8 mouse cellular contexts compared by ENCODE assay signal in the genomic region with DNA sequence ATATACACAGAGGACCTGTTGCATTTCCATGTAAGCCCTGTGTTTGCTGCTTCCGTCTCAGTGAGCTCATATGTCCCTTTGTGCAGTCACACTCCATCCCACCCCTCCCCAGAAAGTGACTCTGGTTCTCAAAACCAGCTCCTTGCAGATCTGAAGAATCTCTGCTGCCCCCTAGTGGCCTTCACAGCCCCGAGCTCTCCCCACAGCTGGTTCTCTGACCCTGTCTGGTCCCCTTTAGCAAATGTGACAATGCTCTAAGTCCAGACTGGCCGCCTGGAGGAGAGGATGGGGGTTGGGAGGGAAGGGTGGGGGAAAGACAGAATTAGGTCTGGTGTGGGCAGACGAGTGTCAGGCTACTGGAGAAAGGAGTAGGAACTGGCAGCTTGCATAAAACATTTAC. TPM values are rescaled to one million over a fixed set of nuclear protein-coding genes. Genes with fewer than 3 reads are reported as not detected.
A peak's percentile ranks its signal among the peaks of the same experiment; 100 is the strongest.
DNase-seq lines count a peak whose midpoint lies in the region; ATAC-seq and TF ChIP-seq lines count a peak whose summit lies in the region.

No protein-coding gene starts in this region.

- peak; percentile 72 for TF ChIP-seq CTCF in kidney, adult 2 months (conservative IDR thresholded peaks at IDR 0.05; ENCODE audit: insufficient read depth, insufficient read length, low read depth, low read length)
- peak; percentile 89 for TF ChIP-seq CTCF in stomach, postnatal 0 days (IDR thresholded peaks at IDR 0.05; ENCODE audit: low read depth)

- peak; percentile 72 for DNase-seq in CD4-positive helper T cell, adult 2 months (ENCODE audit: low read depth, low spot score)
- peak; percentile 37 for DNase-seq in adrenal gland, adult 8-10 months
- peak; percentile 87 for DNase-seq in embryo, embryonic 9.5 days (ENCODE audit: extremely low spot score)
- DNase-seq in heart, adult 8-10 months (ENCODE audit: low spot score): peak; percentile 50
- DNase-seq in kidney, adult 2 months: peak; percentile 63
- peak; percentile 73 for DNase-seq in stomach, postnatal 0 days (ENCODE audit: low spot score)

- H3K9me3 ChIP-seq in liver, embryonic 16.5 days (replicated peaks; ENCODE audit: control insufficient read depth, low read length): no peaks in the 10 kb centered on the region
- H3K9me3 ChIP-seq in neural tube, embryonic 13.5 days: no peaks in the 10 kb centered on the region
- no peaks in the 10 kb centered on the region for H3K9me3 ChIP-seq in stomach, postnatal 0 days (ENCODE audit: control insufficient read depth, low read length)

- 2% methylated on average over 4 of the region's 4 CpGs for whole genome bisulfite sequencing in kidney, adult 2 months
- 2% methylated on average over 4 of the region's 4 CpGs for WGBS in liver, embryonic 16.5 days (ENCODE audit: insufficient replicate concordance)
- 3% methylated on average over 4 of the region's 4 CpGs for WGBS in neural tube, embryonic 13.5 days
- 0% methylated on average over 4 of the region's 4 CpGs for WGBS in stomach, postnatal 0 days

- no peak overlapping the region for H3K27ac ChIP-seq in kidney, adult 2 months (ENCODE audit: insufficient read depth, low read depth, low read length)
- H3K27ac ChIP-seq in liver, embryonic 16.5 days (ENCODE audit: low read length): no peak overlapping the region
- H3K27ac ChIP-seq in neural tube, embryonic 13.5 days (replicated peaks): no peak overlapping the region
- H3K27ac ChIP-seq in stomach, postnatal 0 days (replicated peaks): no peak overlapping the region

- no peak overlapping the region for H3K4me3 ChIP-seq in kidney, adult 2 months (ENCODE audit: insufficient read depth, low read depth, low read length)
- no peak overlapping the region for H3K4me3 ChIP-seq in liver, embryonic 16.5 days (ENCODE audit: low read depth, low read length)
- H3K4me3 ChIP-seq in neural tube, embryonic 13.5 days: no peak overlapping the region
- H3K4me3 ChIP-seq in stomach, postnatal 0 days (ENCODE audit: low read depth, low read length): no peak overlapping the region

- no peak overlapping the region for H3K9ac ChIP-seq in liver, embryonic 16.5 days (ENCODE audit: low read depth, low read length)
- no peak overlapping the region for H3K9ac ChIP-seq in neural tube, embryonic 13.5 days
- H3K9ac ChIP-seq in stomach, postnatal 0 days (ENCODE audit: low read length): no peak overlapping the region

- H3K27me3 ChIP-seq in kidney, adult 2 months (replicated peaks; ENCODE audit: control insufficient read depth, insufficient read depth, low read length): no peaks in the 10 kb centered on the region
- no peaks in the 10 kb centered on the region for H3K27me3 ChIP-seq in liver, embryonic 16.5 days (ENCODE audit: control insufficient read depth, insufficient read depth, low read depth, low read length)
- no peaks in the 10 kb centered on the region for H3K27me3 ChIP-seq in neural tube, embryonic 13.5 days
- H3K27me3 ChIP-seq in stomach, postnatal 0 days (ENCODE audit: control insufficient read depth, insufficient read depth, low read length): no peaks in the 10 kb centered on the region

- peak; percentile 27 for ATAC-seq in liver, embryonic 16.5 days (ENCODE audit: low read depth)
- ATAC-seq in neural tube, embryonic 13.5 days (ENCODE audit: low read depth): peak; percentile 58; the same call in 1 of the 2 replicates
- ATAC-seq in stomach, postnatal 0 days (ENCODE audit: low FRiP score, low TSS enrichment): peak; percentile 44

- H3K36me3 ChIP-seq in kidney, adult 2 months (ENCODE audit: control insufficient read depth, insufficient read depth, low read length): no peaks in the 10 kb centered on the region
- peaks cover 2% of the 10 kb centered on the region; the same call in 1 of the 2 replicates for H3K36me3 ChIP-seq in liver, embryonic 16.5 days (ENCODE audit: control insufficient read depth, insufficient read depth)
- peaks cover 12% of the 10 kb centered on the region for H3K36me3 ChIP-seq in neural tube, embryonic 13.5 days
- no peaks in the 10 kb centered on the region for H3K36me3 ChIP-seq in stomach, postnatal 0 days (ENCODE audit: control insufficient read depth, insufficient read depth, low read length)

- TF ChIP-seq EP300 in stomach, postnatal 0 days (optimal IDR thresholded peaks at IDR 0.05): no peak

- H3K4me1 ChIP-seq in kidney, adult 2 months (ENCODE audit: control insufficient read depth, insufficient read depth, low read length): no peaks in the 10 kb centered on the region
- H3K4me1 ChIP-seq in liver, embryonic 16.5 days (ENCODE audit: control insufficient read depth, low read depth, low read length): no peaks in the 10 kb centered on the region; the same call in 1 of the 2 replicates
- no peaks in the 10 kb centered on the region for H3K4me1 ChIP-seq in neural tube, embryonic 13.5 days (replicated peaks)
- no peaks in the 10 kb centered on the region for H3K4me1 ChIP-seq in stomach, postnatal 0 days (replicated peaks; ENCODE audit: control insufficient read depth, insufficient read depth)

- TF ChIP-seq POLR2A in kidney, adult 2 months (IDR thresholded peaks at IDR 0.05; ENCODE audit: low read depth, low read length): no peak

- H3K4me2 ChIP-seq in liver, embryonic 16.5 days (ENCODE audit: low read depth, low read length): no peak overlapping the region
- H3K4me2 ChIP-seq in neural tube, embryonic 13.5 days: no peak overlapping the region
- no peak overlapping the region for H3K4me2 ChIP-seq in stomach, postnatal 0 days (replicated peaks; ENCODE audit: low read depth)

RNA-seq across cellular contexts. Expression of a gene that starts 10.0 kb away (rescaled TPM):
- total RNA-seq in adrenal gland, adult 8-10 months (2022): 100 to 1,000 TPM; 169 to 222 (median 210) TPM
- 100 to 1,000 TPM; 183 to 219 (median 204) TPM for total RNA-seq in heart, adult 8-10 months (2022)
- 236 and 288 TPM in 2 replicates for polyA plus RNA-seq in kidney, adult 2 months (2012; rRNA removed)
- polyA plus RNA-seq in liver, embryonic 16.5 days (2015; fragmentation: Nextera tagmentation; extraction: Ambion mirVana): 235 and 256 TPM in 2 replicates
- polyA plus RNA-seq in neural tube, embryonic 13.5 days (2015; fragmentation: Nextera tagmentation; extraction: Ambion mirVana): 1,338 and 1,452 TPM in 2 replicates
- 560 and 572 TPM in 2 replicates for polyA plus RNA-seq in stomach, postnatal 0 days (2015; fragmentation: Nextera tagmentation; extraction: Ambion mirVana)

RNA-seq across cellular contexts. Expression of a gene that starts 29.8 kb away (rescaled TPM):
- not detected for total RNA-seq in adrenal gland, adult 8-10 months (2022)
- not detected for total RNA-seq in heart, adult 8-10 months (2022)
- not detected in 2 replicates for polyA plus RNA-seq in kidney, adult 2 months (2012; rRNA removed)
- not detected in 2 replicates for polyA plus RNA-seq in liver, embryonic 16.5 days (2015; fragmentation: Nextera tagmentation; extraction: Ambion mirVana)
- polyA plus RNA-seq in neural tube, embryonic 13.5 days (2015; fragmentation: Nextera tagmentation; extraction: Ambion mirVana): not detected in 2 replicates
- polyA plus RNA-seq in stomach, postnatal 0 days (2015; fragmentation: Nextera tagmentation; extraction: Ambion mirVana): not detected in 2 replicates

RNA-seq across cellular contexts. Expression of a gene that starts 32.4 kb away (rescaled TPM):
- not detected for total RNA-seq in adrenal gland, adult 8-10 months (2022)
- not detected for total RNA-seq in heart, adult 8-10 months (2022)
- not detected in 2 replicates for polyA plus RNA-seq in kidney, adult 2 months (2012; rRNA removed)
- not detected in 2 replicates for polyA plus RNA-seq in liver, embryonic 16.5 days (2015; fragmentation: Nextera tagmentation; extraction: Ambion mirVana)
- not detected in 2 replicates for polyA plus RNA-seq in neural tube, embryonic 13.5 days (2015; fragmentation: Nextera tagmentation; extraction: Ambion mirVana)
- 0.10 TPM in 1 of 2 replicates, not detected in the other for polyA plus RNA-seq in stomach, postnatal 0 days (2015; fragmentation: Nextera tagmentation; extraction: Ambion mirVana)

RNA-seq across cellular contexts. Expression of a gene that starts 33.7 kb away (rescaled TPM):
- total RNA-seq in adrenal gland, adult 8-10 months (2022): 100 to 1,000 TPM; 175 to 199 (median 191) TPM
- 100 to 1,000 TPM; 121 to 147 (median 136) TPM for total RNA-seq in heart, adult 8-10 months (2022)
- 87.9 and 88.9 TPM in 2 replicates for polyA plus RNA-seq in kidney, adult 2 months (2012; rRNA removed)
- 71.8 and 79.1 TPM in 2 replicates for polyA plus RNA-seq in liver, embryonic 16.5 days (2015; fragmentation: Nextera tagmentation; extraction: Ambion mirVana)
- polyA plus RNA-seq in neural tube, embryonic 13.5 days (2015; fragmentation: Nextera tagmentation; extraction: Ambion mirVana): 128 and 148 TPM in 2 replicates
- polyA plus RNA-seq in stomach, postnatal 0 days (2015; fragmentation: Nextera tagmentation; extraction: Ambion mirVana): 139 and 147 TPM in 2 replicates

RNA-seq across cellular contexts. Expression of a gene that starts 55.2 kb away (rescaled TPM):
- total RNA-seq in adrenal gland, adult 8-10 months (2022): 10 to 100 TPM; 23.3 to 100.0 (median 41.1) TPM
- total RNA-seq in heart, adult 8-10 months (2022): 10 to 100 TPM; 54.4 to 95.0 (median 82.9) TPM
- polyA plus RNA-seq in kidney, adult 2 months (2012; rRNA removed): 30.2 and 33.7 TPM in 2 replicates
- 4.7 and 5.6 TPM in 2 replicates for polyA plus RNA-seq in liver, embryonic 16.5 days (2015; fragmentation: Nextera tagmentation; extraction: Ambion mirVana)
- polyA plus RNA-seq in neural tube, embryonic 13.5 days (2015; fragmentation: Nextera tagmentation; extraction: Ambion mirVana): 9.3 and 12.6 TPM in 2 replicates
- 30.7 and 37.7 TPM in 2 replicates for polyA plus RNA-seq in stomach, postnatal 0 days (2015; fragmentation: Nextera tagmentation; extraction: Ambion mirVana)

Comparison
In these comparisons a context has a peak if more than half of its experiments do, and no peak if none do; other contexts are left out.
1. DNase-seq: peak in every context shown above with its lines; median percentile 87 in embryo, embryonic 9.5 days; 73 in stomach, postnatal 0 days; 72 in CD4-positive helper T cell, adult 2 months; 63 in kidney, adult 2 months; 50 in heart, adult 8-10 months; 37 in adrenal gland, adult 8-10 months.